Mouse (Mus musculus) MN1 (cell line): ENCODE data around the gene Lpp.

Experiments
- DNase-seq: peaks from one replicate; pipeline ENCODE4 v3.0.0-alpha.2; 2016; ENCODE audit warnings: low spot score

Gene Lpp

GRCm38 (mm10) chr16:24399524-24399923 lies 6.2 kb downstream of the Lpp start:
- DNase-seq = no peak

- no peak for DNase-seq
Measured at GRCm38 (mm10) chr16:24400776-24401175, 7.5 kb downstream of the Lpp start.

- no peak for DNase-seq
Measured at GRCm38 (mm10) chr16:24402801-24403200, 9.5 kb downstream of the Lpp start.

- no peak for DNase-seq
Measured at GRCm38 (mm10) chr16:24403733-24404380, 10.6 kb downstream of the Lpp start.

GRCm38 (mm10) chr16:24406521-24406920 lies 13.2 kb downstream of the Lpp start:
- no peak for DNase-seq

- no peak for DNase-seq
Measured at GRCm38 (mm10) chr16:24411281-24411680, 18.0 kb downstream of the Lpp start.

- DNase-seq = no peak
Measured at GRCm38 (mm10) chr16:24412193-24412592, 18.9 kb downstream of the Lpp start.

GRCm38 (mm10) chr16:24413059-24413458 lies 19.8 kb downstream of the Lpp start:
- DNase-seq = no peak

- no peak for DNase-seq
Measured at GRCm38 (mm10) chr16:24418022-24418421, 24.7 kb downstream of the Lpp start.

- no peak for DNase-seq
Measured at GRCm38 (mm10) chr16:24420603-24421120, 27.4 kb downstream of the Lpp start.

- no peak for DNase-seq
Measured at GRCm38 (mm10) chr16:24421687-24422418, 28.5 kb downstream of the Lpp start.

GRCm38 (mm10) chr16:24423196-24423595 lies 29.9 kb downstream of the Lpp start:
- no peak for DNase-seq

- DNase-seq = no peak
Measured at GRCm38 (mm10) chr16:24423751-24424150, 30.4 kb downstream of the Lpp start.

- no peak for DNase-seq
Measured at GRCm38 (mm10) chr16:24424356-24424977, 31.2 kb downstream of the Lpp start.

- DNase-seq = no peak
Measured at GRCm38 (mm10) chr16:24425816-24426215, 32.5 kb downstream of the Lpp start.

GRCm38 (mm10) chr16:24427606-24428005 lies 34.3 kb downstream of the Lpp start:
- DNase-seq = no peak

- no peak for DNase-seq
Measured at GRCm38 (mm10) chr16:24428055-24428454, 34.7 kb downstream of the Lpp start.

- no peak for DNase-seq
Measured at GRCm38 (mm10) chr16:24428742-24429141, 35.4 kb downstream of the Lpp start.

- no peak for DNase-seq
Measured at GRCm38 (mm10) chr16:24429691-24430090, 36.4 kb downstream of the Lpp start.

GRCm38 (mm10) chr16:24431808-24432207 lies 38.5 kb downstream of the Lpp start:
- no peak for DNase-seq

GRCm38 (mm10) chr16:24433563-24433962 lies 40.3 kb downstream of the Lpp start:
- DNase-seq = no peak

GRCm38 (mm10) chr16:24434026-24434425 lies 40.7 kb downstream of the Lpp start:
- DNase-seq = no peak

GRCm38 (mm10) chr16:24434531-24435114 lies 41.3 kb downstream of the Lpp start:
- no peak for DNase-seq
